Mouse (Mus musculus) small intestine, adult 2 months (tissue): Measurements from ENCODE around the gene Ccdc28b.

Source experiments
- CTCF ChIP-seq: fragments of 200-500 bp; IDR thresholded peaks from 2 replicates; pipeline ENCODE4 v1.5.1; 2012; ENCODE audit warnings: low read depth, mild to moderate bottlenecking, control low read depth, inconsistent platforms, low read length, moderate library complexity, mixed read lengths; ENCODE audit not compliant: insufficient replicate concordance, insufficient read length; ENCODE audit errors: extremely low read depth
- POLR2A ChIP-seq: fragments of 200-500 bp; IDR thresholded peaks from 2 replicates; pipeline ENCODE4 v1.6.1; 2012; ENCODE audit warnings: low read depth, mild to moderate bottlenecking, control low read depth, inconsistent platforms, low read length, moderate library complexity

GRCm38 (mm10) chr4:129621283-129621841 lies 2.4 kb downstream of the Ccdc28b start:
- TF ChIP-seq POLR2A, result no peak
- no peak for TF ChIP-seq CTCF
